Mouse (Mus musculus) hindbrain, embryonic 14.5 days (tissue): ENCODE measurements around the gene Rimkla. TPM values are rescaled to one million over a fixed set of nuclear protein-coding genes. Genes with fewer than 3 reads are reported as not detected.

ENCODE experiments used
- polyA plus RNA-seq: library from polyadenylated mRNA; unstranded; fragments of >200 nt; fragmentation: Nextera tagmentation; extraction: Ambion mirVana; gene quantifications from 2 replicates; pipeline ENCODE4 v1.2.1, GENCODE M21; 2014

Gene Rimkla
- polyA plus RNA-seq, 1 experiment from 2014 or later, result 30.5 TPM

Other genes with a start within 250 kb of the Rimkla start
- gene Cldn19, start 237.2 kb downstream of the Rimkla start, polyA plus RNA-seq, result 1.1 and 1.4 TPM in 2 replicates
- gene Ybx1, start 198.0 kb downstream of the Rimkla start, polyA plus RNA-seq, result 1,089 and 1,212 TPM in 2 replicates
- gene Ppih, start 172.1 kb downstream of the Rimkla start, polyA plus RNA-seq, result 46.9 and 50.1 TPM in 2 replicates
- gene Ccdc30, start 77.1 kb downstream of the Rimkla start, polyA plus RNA-seq, result 19.7 and 20.9 TPM in 2 replicates
- 23.4 and 25.6 TPM in 2 replicates for gene Ppcs, start 70.2 kb downstream of the Rimkla start, polyA plus RNA-seq
- gene Zmynd12, start 69.8 kb downstream of the Rimkla start, polyA plus RNA-seq, result 0.23 and 0.83 TPM in 2 replicates
- gene Foxj3, start 44.4 kb upstream of the Rimkla start, polyA plus RNA-seq, result 30.0 and 36.4 TPM in 2 replicates
- gene Frg2f1, start 46.9 kb upstream of the Rimkla start, polyA plus RNA-seq, result 9.2 and 10.5 TPM in 2 replicates
- not detected in 2 replicates for gene Guca2a, start 145.1 kb upstream of the Rimkla start, polyA plus RNA-seq
- not detected in 2 replicates for gene Guca2b, start 166.3 kb upstream of the Rimkla start, polyA plus RNA-seq
- 16.5 and 17.2 TPM in 2 replicates for gene Hivep3, start 241.2 kb upstream of the Rimkla start, polyA plus RNA-seq